Mouse (Mus musculus) lung, embryonic 14.5 days (tissue): ENCODE measurements around the gene Bri3. TPM values are rescaled to one million over a fixed set of nuclear protein-coding genes. Genes with fewer than 3 reads are reported as not detected.

Source experiments
- ATAC-seq: fragments of 200-750 bp; cut with Nextera tagmentation; 2 replicates; pipeline ENCODE4 v1.8.0; 2017; ENCODE audit warnings: mild to moderate bottlenecking, moderate TSS enrichment, moderate library complexity; ENCODE audit not compliant: insufficient read depth
- DNase-seq: peaks from one replicate; pipeline ENCODE4 v3.0.0-alpha.2; 2015
- H3K27ac ChIP-seq: fragments of 300-500 bp; sonication (generic); 2 replicates; pipeline ENCODE4 v1.5.1; 2014; ENCODE audit warnings: low read depth, mild to moderate bottlenecking, moderate library complexity
- H3K27me3 ChIP-seq: fragments of 300-500 bp; sonication (generic); 2 replicates; pipeline ENCODE4 v1.6.1; 2014; ENCODE audit warnings: low read length, control low read depth; ENCODE audit not compliant: insufficient read depth
- H3K36me3 ChIP-seq: fragments of 300-500 bp; sonication (generic); 2 replicates; pipeline ENCODE4 v1.6.1; 2014; ENCODE audit warnings: control low read depth; ENCODE audit not compliant: insufficient read depth
- H3K4me1 ChIP-seq: fragments of 300-500 bp; sonication (generic); 2 replicates; pipeline ENCODE4 v1.6.1; 2014; ENCODE audit warnings: antibody characterized with exemption, control low read depth; ENCODE audit not compliant: insufficient read depth
- H3K4me2 ChIP-seq: fragments of 300-500 bp; sonication (generic); 2 replicates; pipeline ENCODE4 v1.6.1; 2014; ENCODE audit warnings: mild to moderate bottlenecking
- H3K4me3 ChIP-seq: fragments of 300-500 bp; sonication (generic); 2 replicates; pipeline ENCODE4 v1.5.1; 2014; ENCODE audit warnings: low read depth, low read length
- H3K9ac ChIP-seq: fragments of 300-500 bp; sonication (generic); 2 replicates; pipeline ENCODE4 v1.6.1; 2014
- H3K9me3 ChIP-seq: fragments of 300-500 bp; sonication (generic); 2 replicates; pipeline ENCODE4 v1.6.1; 2016; ENCODE audit warnings: low read depth, low read length, control low read depth
- CTCF ChIP-seq: IDR thresholded peaks from 2 replicates; pipeline ENCODE4 v1.5.1; 2016; ENCODE audit warnings: antibody characterized with exemption, low read depth
- WGBS: fragments of 180-500 bp; shearing (Covaris S2); extraction: QIAGEN DNeasy Blood & Tissue Kit; methylation state at CpG from one replicate; pipeline ENCODE4 v1.1.7; 2014; 5-methylcytosine and 5-hydroxymethylcytosine counted together
- polyA plus RNA-seq: library from polyadenylated mRNA; unstranded; fragments of >200 nt; fragmentation: Nextera tagmentation; extraction: Ambion mirVana; gene quantifications from 2 replicates; pipeline ENCODE4 v1.2.1, GENCODE M21; 2014

Gene Bri3
- polyA plus RNA-seq, 1 experiment from 2014 or later, result 145 TPM

GRCm38 (mm10) chr5:144479677-144480171, 235.5 kb downstream of the Bri3 start:
- no peak overlapping the region for H3K9ac ChIP-seq
- no peaks in the 10 kb centered on the region for H3K27me3 ChIP-seq
- no peaks in the 10 kb centered on the region for H3K9me3 ChIP-seq
- H3K27ac ChIP-seq, result peak overlapping the region; percentile 8; the same call in 1 of the 2 replicates
- H3K4me2 ChIP-seq, result no peak overlapping the region
- H3K36me3 ChIP-seq, result no peaks in the 10 kb centered on the region
- no peak for TF ChIP-seq CTCF
- DNase-seq, result peak; percentile 15
- no peaks in the 10 kb centered on the region for H3K4me1 ChIP-seq
- H3K4me3 ChIP-seq, result no peak overlapping the region
- 40% methylated on average over 8 of the region's 8 CpGs for WGBS
- ATAC-seq, result no peak

- Histone ChIP-seq H3K27ac (no peak overlapping the region), H3K9ac (no peak overlapping the region), H3K4me1 (no peaks in the 10 kb centered on the region), H3K4me3 (no peak overlapping the region), H3K4me2 (no peak overlapping the region), H3K9me3 (no peaks in the 10 kb centered on the region), H3K36me3 (no peaks in the 10 kb centered on the region), H3K27me3 (no peaks in the 10 kb centered on the region)
- no peak for TF ChIP-seq CTCF
- 56% methylated on average over 16 of the region's 16 CpGs for WGBS
- no peak for ATAC-seq
- no peak for DNase-seq
Measured at GRCm38 (mm10) chr5:144483659-144484375, 239.6 kb downstream of the Bri3 start.

GRCm38 (mm10) chr5:144491308-144491707, 247.1 kb downstream of the Bri3 start:
- Histone ChIP-seq H3K9ac (no peak overlapping the region), H3K9me3 (no peaks in the 10 kb centered on the region), H3K4me3 (no peak overlapping the region), H3K4me2 (no peak overlapping the region), H3K27me3 (no peaks in the 10 kb centered on the region), H3K27ac (no peak overlapping the region), H3K36me3 (no peaks in the 10 kb centered on the region), H3K4me1 (no peaks in the 10 kb centered on the region)
- ATAC-seq, result no peak
- TF ChIP-seq CTCF, result no peak
- WGBS, result 12% methylated on average over 6 of the region's 6 CpGs
- DNase-seq, result peak; percentile 61

Other genes starting within 250 kb of the Bri3 start
- gene Ccz1, start 229.6 kb upstream of the Bri3 start, polyA plus RNA-seq, result 79.4 and 87.2 TPM in 2 replicates
- not detected in 2 replicates for gene Ocm, start 217.8 kb upstream of the Bri3 start, polyA plus RNA-seq
- gene Lmtk2, start 144.0 kb upstream of the Bri3 start, polyA plus RNA-seq, result 5.1 and 5.3 TPM in 2 replicates
- 0.18 and 0.42 TPM in 2 replicates for gene Bhlha15, start 54.2 kb upstream of the Bri3 start, polyA plus RNA-seq
- 17.0 and 19.3 TPM in 2 replicates for gene Tecpr1, start 20.8 kb upstream of the Bri3 start, polyA plus RNA-seq
- 7.5 and 8.1 TPM in 2 replicates for gene Baiap2l1, start 113.7 kb downstream of the Bri3 start, polyA plus RNA-seq